Mouse (Mus musculus): ENCODE results near the gene Spice1. TPM values are rescaled to one million over a fixed set of nuclear protein-coding genes. Genes with fewer than 3 reads are reported as not detected.
A peak's percentile ranks its signal among the peaks of the same experiment; 100 is the strongest.

Gene Spice1
- 10 to 100 TPM; 15.9 to 17.3 TPM for total RNA-seq (2021)

DNA sequence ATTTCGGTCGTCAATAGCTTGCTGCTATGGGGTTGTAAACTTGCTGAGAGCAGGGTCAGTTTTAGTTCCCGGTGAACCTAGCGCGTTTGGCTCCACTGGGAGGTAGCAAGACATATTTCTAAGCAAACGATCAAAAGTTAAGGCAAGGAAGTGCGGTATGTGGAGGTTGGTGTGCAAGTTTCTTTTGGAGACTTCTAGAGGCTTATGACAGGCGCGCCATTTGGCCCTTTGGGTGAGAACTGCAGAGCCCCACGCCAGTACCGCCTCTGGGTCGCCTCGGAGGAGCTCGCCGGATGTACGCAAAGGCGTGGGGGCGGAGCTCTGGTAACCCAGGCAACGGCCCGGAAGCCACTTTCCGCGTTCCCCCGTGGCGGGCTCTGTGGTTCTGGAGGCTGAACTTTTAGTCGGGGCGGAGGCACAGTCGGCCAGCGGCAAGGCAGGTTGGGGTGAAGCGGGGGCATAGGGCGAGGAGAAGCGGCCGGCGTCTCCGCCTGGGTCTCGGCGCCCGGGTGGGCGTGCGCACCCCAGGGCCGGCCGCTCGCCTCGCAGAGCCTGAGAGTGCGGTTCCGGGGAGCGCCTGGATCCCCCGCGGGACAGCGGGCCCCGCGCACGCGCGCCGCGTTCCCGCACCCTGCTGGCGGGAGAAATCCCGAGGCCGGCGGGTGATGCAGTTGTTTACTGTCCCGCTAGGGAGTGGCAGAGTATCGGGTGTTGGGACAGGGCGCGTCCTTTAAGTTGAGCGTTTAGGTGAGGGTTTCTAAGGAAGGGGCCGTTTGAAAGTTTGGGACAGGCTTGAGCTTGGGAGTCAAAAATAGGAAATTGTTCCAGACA is at the start of gene Spice1:
Gene Spice1, plus strand, starts transcription at position 51 of the 831 bp plus-strand sequence.
- DNase-seq = peak; percentile 91 to 92

DNA sequence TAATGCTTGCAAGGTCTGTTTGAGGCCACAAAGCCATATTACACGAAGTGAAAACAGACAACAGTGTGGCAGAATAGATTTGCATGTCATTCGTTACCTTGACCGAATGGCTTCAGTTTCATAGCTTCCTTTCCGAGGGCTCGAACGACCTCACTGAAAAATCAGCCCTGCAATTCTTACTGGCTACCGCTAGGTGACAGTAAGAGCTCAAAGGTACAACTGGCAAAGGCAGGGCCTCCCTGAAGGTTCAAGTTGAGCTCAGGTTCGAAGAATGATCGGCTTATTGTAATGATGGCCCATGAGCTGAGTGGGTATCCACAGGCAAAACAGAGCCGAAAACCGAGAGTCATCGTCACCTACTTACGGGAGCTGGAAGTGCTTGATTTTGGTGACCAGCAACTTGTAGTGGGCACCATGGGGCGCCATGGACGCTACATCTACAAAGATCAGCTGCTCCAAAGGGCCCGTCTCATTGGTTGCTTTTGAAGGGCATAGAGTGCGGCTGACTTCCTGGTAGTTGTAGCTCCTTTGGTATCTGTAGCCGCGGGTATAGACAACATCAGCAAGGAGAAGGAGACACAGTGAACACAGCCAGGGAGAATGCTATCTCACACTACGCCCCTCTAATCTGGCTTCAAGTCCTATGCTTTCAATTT is 47.4 kb upstream of the Spice1 start:
- no peak for DNase-seq

DNA sequence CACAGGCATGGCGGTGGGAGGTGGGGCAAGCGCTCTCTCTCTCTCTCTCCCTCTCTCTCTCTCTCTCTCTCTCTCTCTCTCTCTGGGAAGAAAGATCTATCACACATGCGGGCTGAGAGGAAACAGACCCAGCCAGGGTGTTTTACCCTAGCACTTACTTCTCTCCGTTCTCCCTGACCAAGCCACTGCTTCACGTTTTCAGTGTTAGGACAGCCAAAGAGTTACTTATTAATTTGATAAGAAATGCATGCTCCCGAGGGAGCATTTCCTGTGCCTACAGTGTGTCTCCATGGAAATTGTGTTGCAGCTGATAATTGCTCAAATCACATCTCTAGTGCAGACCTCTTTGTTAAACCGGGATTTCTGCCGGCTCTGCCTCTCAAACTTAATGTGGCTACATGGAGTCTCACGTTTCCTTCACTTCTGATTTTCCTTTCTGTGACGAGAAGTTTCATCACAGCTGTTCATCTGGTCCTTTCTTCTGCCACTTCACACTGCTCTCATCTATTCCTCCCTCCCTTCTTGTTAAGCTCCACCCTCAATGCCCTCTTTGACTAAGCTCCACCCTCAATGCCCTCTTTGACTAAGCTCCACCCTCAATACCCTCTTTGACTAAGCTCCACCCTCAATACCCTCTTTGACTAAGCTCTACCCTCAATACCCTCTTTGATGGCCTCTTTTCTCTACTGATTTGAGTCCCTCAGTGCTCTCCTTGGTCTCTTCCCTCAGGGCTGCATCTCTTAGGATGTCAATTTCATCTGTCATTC is 44.6 kb upstream of the Spice1 start:
- no peak for DNase-seq

GRCm38 (mm10) chr16:44303822-44304221 is 43.1 kb upstream of the Spice1 start:
- no peak for DNase-seq

DNA sequence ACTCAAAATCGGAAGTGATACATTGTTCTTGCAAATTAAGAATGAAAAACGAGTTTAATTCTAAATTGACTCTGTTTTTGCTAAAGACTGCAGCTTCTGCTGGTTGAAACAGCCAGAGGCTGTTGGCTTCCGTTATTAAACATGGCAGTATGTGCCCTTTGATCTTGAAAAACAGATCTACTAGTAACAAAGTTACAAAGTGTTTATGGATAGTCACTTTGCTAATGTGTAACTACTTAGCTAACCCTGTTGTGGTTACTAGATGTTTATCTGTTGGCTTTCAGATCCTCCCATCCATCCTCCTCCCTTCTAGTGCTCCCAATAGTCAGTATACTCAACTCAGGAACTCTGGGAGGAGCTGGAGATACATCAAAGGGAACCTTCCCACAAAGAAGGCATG is 41.3 kb upstream of the Spice1 start:
- DNase-seq = no peak

DNA sequence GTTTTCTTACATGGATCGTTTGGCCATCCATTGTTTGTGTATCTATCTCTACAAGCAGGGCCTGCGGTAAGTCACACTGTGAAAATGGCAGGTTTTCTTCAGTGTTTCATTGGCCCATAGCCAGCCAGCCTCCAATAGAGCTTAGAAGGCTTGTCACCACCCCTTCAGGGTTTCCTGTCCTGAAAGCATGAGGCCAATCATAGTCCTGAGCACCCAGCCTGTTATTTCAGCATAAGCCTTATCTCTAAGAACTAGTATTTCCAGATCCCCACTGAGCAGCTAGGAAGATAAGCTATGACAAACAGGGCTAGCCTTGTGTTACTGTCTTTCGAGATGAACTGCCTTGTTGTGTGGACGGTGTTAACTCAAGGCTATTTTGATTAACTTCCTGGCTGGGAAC is 33.5 kb upstream of the Spice1 start:
- no peak for DNase-seq

- no peak for DNase-seq
These were observed 30.6 kb upstream of the Spice1 start for GRCm38 (mm10) chr16:44316350-44316749.

DNA sequence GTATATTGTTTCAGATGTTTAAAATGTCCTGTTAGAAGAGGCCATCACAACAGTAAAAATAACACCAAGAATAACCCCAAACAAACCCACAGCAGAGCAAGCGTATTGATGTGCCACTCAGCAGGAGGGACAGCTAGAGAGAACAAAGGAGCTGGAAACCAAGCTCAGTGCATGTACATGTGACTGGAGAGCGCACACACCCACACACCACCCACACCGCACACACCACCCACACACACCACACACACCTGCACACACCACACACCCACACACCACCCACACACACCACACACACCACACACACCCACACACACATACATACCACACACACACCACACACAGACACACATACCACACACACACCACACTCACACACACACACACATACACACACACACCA is 26.7 kb upstream of the Spice1 start:
- DNase-seq = no peak

DNA sequence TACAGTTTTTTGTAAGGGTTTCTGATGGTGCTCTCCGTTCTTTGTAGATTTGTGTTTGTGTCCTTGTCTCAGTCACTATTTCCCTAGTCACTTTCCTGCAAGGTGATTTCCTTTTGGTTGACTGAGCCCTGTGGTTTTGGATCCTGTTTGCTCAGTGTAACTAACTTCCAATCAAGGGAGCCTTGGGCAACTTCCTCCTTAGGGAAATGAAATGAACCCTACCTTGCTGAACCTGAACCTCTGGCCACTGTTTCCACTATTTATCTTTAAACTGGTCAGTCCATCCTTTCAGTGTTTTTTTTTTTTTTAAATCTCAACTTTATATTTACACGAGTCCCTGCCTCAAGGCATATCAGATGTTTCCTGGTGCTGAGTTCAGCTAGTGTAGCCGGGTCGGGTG is 18.3 kb upstream of the Spice1 start:
- no peak for DNase-seq

- no peak for DNase-seq
These were observed 16.3 kb upstream of the Spice1 start for GRCm38 (mm10) chr16:44330657-44331056.

DNA sequence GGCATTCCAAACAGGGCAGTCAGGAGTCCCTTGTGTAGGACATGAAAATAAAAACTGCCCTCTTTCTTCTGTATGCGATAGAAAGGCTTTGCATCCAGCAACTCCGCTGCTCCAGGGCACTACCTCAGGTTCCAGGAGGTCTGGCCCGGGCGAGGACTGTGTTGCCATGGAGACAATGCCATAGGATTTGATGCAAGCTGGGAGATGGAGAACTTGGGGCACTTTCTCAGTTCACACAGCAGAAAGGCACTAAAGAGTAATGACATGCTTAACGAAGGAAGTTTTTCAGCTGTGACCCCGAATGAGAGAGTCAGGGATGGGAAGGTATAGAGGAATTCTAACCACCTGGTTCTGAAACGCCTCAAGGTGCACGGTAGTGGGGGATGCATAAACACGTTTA is 15.8 kb upstream of the Spice1 start:
- DNase-seq = peak in 1 of 2 experiments; percentile 9

- no peak for DNase-seq
These were observed 15.3 kb upstream of the Spice1 start for GRCm38 (mm10) chr16:44331671-44331994.

- DNase-seq = peak; percentile 27 to 54
These were observed 14.7 kb upstream of the Spice1 start for GRCm38 (mm10) chr16:44331995-44332860.

GRCm38 (mm10) chr16:44332861-44333284 is 14.0 kb upstream of the Spice1 start, which contains the start of gene Sidt1:
TSS of gene Sidt1 (minus strand) at chr16:44333196.
- DNase-seq = peak; percentile 17 to 36

DNA sequence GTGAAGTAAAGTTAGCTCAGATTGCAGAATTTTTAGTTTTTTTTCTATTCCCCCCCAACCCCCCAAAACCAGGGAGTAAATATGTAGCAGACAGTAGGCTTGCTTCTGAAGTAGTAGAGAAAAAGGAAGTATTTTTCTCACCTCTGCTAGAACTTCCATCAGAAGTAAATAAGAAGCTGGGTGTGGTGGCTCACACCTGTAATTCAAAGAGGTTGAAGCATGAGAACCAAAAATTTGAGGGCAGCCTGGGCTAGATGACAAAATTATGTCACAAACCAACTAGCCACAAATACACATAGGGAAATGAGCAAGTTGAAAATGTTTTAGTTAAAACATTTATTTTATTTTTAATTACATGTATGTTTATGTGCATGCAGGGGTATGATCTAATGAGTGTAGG is 9.4 kb upstream of the Spice1 start:
- DNase-seq = no peak

DNA sequence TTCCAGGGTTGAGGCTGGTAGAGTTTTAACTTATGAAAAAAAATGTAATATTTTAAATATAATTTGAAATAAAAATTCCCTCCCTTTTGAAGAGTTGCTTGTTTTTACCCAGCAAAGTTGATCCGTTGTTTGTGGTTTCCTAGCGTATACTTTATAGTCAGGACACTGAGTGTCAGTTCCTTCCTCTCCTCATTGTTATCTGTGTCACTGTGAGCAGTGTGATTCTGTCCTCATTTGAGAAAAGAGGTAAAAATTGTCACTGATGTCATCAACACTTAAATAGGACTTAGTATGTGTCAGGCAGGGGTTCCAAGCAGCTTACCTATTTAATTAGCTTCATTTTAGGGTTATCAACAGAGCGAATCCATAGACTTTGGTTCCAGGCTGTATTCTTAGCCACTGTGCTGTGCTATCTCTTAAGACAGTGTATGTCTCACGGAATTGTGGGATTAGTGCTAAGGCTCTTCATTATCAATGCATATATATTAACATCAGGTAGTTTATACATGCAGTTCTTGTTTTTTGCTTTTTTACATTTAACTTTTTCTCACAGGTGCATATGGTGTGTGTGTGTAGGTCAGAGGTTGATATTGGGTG is 3.0 kb downstream of the Spice1 start:
- no peak for DNase-seq

DNA sequence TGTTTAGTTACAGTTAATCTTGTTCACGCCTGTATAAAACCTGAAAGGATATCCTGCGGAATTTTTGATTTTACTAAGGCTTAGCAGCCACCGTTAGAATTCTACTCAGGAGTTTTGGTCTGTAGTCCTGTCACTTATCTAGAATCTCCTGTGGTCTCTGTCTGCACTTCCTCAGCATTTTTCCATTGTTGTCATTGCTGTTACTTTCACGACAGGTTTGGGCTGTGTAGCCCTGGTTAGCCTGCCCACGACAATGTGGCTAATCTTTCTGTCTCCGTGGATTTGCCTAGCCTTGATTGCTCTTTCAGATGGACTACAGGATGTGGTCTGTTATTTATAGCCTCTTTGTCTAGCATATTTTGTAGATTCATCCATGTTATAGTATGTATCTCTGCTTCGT is 9.4 kb downstream of the Spice1 start:
- DNase-seq = no peak

DNA sequence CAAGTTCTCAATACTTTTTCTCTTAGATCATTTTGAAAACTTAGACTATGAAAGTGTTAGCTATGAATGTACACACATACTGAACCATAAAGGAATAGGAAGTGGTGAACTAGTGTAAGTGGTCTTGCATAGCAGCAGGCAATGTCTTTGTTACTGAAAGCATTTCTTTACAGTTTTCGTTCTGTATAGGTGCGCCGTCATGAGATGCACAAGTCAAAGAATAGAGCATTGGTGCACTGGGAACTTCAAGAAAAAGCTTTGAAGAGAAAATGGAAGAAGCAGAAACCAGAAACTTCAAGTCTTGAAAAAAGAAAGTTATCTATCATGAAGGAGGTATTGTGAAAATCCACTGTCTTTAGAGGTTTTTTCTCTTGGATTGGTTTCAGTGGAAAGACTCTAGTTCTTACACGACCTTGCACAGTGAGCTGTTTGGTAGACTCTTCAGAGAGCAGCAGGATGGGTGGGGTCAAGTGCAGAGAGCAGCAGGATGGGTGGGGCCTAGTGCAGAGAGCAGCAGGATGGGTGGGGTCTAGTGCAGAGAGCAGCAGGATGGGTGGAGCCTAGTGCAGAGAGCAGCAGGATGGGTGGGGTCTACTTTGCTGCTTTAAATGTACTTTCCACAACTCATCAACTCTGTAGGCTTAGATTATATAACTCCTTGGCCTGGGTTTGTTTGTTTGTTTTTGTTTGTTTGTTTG is 10.8 kb downstream of the Spice1 start:
- DNase-seq = no peak

DNA sequence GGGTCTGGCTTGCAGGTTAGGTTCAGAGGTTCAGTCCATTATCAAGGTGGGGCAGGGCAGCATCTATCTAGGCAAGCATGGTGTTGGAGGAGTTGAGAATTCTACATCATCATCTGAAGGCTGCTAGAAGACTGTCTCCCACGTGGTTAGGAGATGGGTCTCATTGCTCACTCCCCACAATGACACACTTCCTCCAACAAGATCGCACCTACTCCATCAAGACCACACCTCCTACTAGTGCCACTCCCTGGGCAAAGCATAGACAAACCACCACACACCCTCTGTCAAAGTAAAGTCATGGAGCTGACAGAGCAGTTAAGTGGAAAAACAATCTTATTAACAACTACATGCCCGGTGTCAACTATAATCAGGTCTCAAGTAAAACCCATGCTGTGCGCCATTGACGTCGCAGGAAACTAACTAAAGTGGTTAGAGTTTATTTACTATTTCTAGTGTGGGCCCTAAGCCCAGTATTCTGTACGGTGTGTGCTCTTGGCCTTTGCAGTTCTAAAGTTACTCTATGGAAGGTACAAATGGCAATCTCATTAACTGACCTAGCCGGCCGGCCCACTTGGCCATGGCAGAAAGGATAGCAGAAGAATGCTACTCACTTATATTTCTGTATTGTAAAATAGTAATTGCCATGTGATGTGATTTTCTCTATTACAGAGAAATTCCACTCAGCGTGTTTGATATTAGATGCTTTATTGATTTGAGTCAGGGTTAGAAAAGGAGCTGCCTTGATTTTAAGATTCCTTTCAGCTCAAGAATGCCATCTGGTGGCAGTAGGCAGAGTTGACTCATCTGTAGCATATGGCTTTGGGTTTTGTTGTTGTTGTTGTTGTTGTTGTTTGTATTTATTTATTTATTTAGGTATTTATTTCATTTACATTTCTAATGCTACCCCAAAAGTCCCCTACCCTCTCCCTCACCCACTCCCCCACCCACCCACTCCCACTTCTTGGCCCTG is 15.3 kb downstream of the Spice1 start:
- no peak for DNase-seq

- DNase-seq = no peak
These were observed 18.6 kb downstream of the Spice1 start for GRCm38 (mm10) chr16:44365522-44365921.

All from layer of hippocampus, postnatal 36 days (tissue).